Mouse (Mus musculus): ENCODE results near the gene Bsdc1.
"Not testable (repeated sequence)": the region's sequence is repeated elsewhere in the genome, so short reads cannot be mapped to it uniquely, and the experiment has no call there.

Gene Bsdc1

GRCm38 (mm10) chr4:129461183-129461960, at the start of gene Bsdc1:
Bsdc1 (plus strand) TSS chr4:129461581.
- peak; percentile 100 for DNase-seq (ENCODE audit: low read depth)

DNA sequence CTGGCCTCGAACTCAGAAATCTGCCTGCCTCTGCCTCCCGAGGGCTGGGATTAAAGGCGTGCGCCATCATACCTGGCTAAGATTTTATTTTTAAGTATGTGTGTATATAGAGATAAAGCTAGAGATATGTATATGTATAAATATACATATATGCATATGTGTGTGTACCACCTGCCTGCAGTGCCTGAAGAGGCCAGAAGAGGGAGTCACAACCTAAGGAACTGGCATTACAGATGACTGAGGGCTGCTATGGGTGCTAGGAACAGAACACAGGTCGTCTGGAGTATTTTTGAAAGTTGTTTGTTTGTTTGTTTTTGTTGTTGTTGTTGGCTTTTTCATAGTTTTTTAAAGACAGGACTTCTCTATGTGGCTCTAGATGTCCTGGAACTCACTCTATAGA, 45.5 kb upstream of the Bsdc1 start:
- DNase-seq (ENCODE audit: low read depth): no peak

- no peak for DNase-seq (ENCODE audit: low read depth)
These were observed 44.9 kb upstream of the Bsdc1 start for GRCm38 (mm10) chr4:129416478-129416877.

DNA sequence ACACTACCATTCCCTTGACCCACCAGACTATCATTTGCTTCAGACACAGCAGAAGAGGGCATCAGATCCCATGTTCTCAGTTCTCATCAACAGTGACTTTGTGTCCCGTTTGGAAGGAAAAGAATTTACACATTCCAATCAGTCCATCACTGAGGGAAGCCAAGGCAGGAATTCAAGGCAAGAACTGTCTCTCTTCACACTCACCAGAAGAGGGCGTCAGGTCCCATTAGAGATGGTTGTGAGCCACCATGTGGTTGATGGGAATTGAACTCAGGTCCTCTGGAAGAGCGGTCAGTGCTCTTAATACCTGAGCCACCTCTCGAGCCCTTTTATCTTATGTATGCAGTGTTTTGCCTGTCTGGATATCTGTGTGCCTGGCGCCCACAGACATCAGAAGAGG, 43.1 kb upstream of the Bsdc1 start:
- no peak for DNase-seq (ENCODE audit: low read depth)

DNA sequence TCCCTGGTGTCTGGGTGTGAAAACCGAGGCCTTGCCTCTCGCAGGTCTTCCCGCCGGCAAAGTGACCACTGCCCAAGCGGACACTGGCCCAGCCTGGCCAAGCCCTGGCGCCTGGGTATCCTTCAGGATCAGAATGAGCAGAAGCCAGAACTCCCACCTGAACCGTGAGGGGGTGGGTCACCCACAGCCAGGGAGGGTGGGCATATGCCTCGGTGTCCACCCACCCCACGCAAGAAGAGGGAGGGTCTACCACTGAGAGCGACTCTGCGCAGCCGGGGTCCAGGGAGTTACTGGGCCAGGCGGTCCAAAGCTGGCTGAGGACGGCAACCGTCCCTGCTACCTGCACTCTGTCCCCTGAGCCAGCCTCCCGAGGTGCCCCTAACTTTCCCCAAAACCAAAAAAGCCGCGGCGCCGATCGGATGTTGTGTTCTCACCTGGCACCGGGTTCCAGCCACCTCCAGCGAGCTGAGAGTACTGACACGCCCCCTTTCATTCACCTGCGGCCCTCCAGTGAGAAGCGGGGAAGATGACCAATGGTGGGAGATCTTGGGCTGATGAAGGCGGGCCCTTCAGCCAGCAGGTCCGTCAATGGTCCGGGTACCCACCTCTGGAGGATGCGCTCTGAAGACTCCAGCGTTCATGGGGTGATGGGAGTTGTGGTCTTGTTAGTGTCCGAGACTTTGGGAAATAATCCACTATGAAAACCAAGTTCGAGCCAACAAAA, 20.9 kb upstream of the Bsdc1 start, which contains the start of gene Zbtb8b:
TSS of gene Zbtb8b (minus strand) at position 514 of the 724 bp plus-strand sequence.
- no peak for DNase-seq (ENCODE audit: low read depth)

GRCm38 (mm10) chr4:129441145-129441544, 20.2 kb upstream of the Bsdc1 start:
- no peak for DNase-seq (ENCODE audit: low read depth)

DNA sequence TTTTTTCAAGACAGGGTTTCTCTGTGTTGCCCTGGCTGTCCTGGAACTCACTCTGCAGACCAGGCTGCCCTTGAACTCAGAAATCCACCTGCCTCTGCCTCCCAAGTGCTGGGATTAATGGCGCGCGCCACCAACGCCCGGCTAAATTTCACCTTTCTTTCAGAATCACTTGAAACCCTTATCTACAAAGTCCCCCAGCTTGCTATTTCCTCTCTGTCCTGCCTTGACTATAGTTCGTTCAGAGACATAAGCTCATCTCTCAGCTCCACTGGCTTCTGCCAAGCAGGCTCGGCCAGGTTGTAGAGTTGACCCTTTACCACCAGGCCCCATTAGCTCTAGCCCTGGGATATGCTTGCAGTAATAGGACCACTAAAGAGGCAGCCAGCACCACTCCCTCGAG, 14.0 kb upstream of the Bsdc1 start:
- no peak for DNase-seq (ENCODE audit: low read depth)

DNA sequence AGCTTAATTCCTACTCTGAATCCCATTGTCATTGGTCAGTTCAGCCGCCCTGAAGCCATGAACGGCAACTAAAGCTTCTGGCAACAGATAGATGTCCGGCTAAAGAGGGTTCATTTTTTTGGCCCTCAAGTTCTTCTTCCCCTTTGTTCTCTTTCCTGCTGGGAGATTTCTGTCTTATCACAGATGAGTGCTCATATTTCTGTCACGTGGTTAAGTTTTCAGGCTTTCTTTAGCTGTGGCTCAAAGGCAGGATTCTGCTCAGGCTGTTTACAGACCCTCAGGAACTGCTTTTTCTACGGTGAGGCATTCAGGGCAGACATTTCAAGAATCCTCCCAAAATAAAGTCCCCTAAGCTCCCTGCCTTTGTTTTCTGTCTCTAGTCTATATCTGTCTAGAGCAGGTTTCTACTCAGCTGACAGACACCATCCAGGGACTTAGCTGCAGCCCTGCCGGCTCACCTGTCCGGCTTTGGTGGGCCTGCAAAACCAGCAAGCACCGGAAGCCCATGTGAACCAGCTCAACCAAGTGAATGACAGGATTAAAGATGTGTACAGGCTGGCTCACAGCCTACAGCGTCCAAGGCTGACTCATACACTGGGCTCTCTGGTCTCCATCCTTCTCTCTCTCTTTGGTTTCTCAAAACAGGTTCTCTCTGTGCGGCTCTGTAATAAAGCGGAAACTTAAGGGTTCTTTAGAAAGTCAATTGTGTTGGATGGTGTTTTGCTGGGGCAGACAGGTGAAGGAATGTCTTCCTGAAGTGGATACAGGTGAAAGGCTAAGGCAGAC, 13.4 kb upstream of the Bsdc1 start:
- no peak for DNase-seq (ENCODE audit: low read depth)

GRCm38 (mm10) chr4:129448713-129449112, 12.7 kb upstream of the Bsdc1 start:
- DNase-seq (ENCODE audit: low read depth): no peak

GRCm38 (mm10) chr4:129450851-129451250, 10.5 kb upstream of the Bsdc1 start:
- DNase-seq (ENCODE audit: low read depth): peak; percentile 43

DNA sequence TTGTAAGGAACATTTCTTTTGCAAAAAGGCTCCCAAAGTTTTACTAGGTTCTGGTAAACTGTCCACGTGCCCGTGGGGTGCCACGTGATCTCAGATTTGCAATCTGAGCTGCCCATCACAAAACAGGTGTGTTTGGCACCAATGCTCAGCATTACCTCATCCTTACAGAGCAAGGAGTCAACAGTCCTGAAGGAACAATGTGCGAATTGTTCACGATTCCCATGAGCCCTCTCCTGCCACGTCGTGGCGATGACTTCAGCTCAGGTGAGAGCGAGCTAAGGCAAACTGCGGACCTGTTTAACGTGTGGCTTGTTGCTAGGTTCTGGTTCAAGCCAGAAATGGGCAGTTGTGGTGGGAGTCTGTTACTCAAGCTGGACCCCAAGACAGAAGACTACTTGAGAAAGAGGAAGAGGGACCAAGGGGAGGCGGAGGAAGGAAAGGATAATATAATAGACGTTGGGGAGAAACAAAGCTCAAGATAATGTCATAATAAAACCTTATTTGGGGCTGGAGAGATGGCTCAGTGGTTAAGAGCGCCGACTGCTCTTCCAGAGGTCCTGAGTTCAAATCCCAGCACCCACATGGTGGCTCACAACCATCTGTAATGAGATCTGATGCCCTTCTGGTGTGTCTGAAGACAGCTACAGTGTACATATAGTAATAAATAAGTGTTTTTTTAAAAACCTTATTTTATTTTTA, 9.8 kb upstream of the Bsdc1 start:
- no peak for DNase-seq (ENCODE audit: low read depth)

- DNase-seq (ENCODE audit: low read depth): peak; percentile 88
These were observed 6.1 kb upstream of the Bsdc1 start for GRCm38 (mm10) chr4:129455265-129455664.

GRCm38 (mm10) chr4:129456126-129456525, 5.3 kb upstream of the Bsdc1 start:
- DNase-seq (ENCODE audit: low read depth): no peak

GRCm38 (mm10) chr4:129457311-129457710, 4.1 kb upstream of the Bsdc1 start:
- not testable (repeated sequence) for DNase-seq (ENCODE audit: low read depth)

DNA sequence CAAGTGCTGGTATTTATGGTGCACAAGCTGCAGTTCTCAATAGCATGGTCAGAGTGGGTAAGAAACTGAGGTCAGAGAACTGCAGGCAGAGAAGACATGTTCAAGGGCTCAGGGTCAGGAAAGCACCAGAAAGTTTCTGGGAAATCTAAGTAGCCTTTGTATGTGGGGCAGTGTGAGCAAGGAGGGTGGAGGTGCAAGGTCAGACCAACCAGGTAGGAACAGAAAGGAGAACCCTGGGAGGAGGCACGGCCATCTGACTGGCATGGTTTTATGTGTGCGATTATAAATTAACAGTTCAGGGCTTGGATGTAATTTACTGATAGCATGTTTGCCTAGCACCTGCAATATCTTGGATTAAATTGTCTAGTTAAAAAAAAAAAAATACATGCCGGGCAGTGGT, 1.7 kb upstream of the Bsdc1 start:
- no peak for DNase-seq (ENCODE audit: low read depth)

GRCm38 (mm10) chr4:129460827-129461182, 576 bp upstream of the Bsdc1 start:
- no peak for DNase-seq (ENCODE audit: low read depth)

DNA sequence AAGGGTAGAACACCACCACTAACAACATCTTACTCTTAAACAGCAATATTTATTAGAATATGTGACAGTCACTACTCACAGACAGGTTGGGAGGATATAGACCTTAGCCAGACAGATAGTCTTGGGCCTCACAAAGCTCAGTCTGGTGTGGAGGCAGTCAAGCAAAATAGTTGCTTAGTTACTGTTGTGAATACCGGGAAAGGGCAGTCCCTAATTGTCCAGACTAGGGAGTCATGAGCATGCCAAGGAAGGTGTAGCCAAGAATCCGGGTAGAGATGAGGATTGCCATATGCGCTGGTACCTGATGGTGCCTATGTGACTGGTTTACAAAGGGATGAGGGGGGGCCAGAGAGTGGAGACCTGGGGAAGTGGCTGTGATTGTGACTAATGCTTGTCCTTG, 737 bp downstream of the Bsdc1 start:
- no peak for DNase-seq (ENCODE audit: low read depth)

DNA sequence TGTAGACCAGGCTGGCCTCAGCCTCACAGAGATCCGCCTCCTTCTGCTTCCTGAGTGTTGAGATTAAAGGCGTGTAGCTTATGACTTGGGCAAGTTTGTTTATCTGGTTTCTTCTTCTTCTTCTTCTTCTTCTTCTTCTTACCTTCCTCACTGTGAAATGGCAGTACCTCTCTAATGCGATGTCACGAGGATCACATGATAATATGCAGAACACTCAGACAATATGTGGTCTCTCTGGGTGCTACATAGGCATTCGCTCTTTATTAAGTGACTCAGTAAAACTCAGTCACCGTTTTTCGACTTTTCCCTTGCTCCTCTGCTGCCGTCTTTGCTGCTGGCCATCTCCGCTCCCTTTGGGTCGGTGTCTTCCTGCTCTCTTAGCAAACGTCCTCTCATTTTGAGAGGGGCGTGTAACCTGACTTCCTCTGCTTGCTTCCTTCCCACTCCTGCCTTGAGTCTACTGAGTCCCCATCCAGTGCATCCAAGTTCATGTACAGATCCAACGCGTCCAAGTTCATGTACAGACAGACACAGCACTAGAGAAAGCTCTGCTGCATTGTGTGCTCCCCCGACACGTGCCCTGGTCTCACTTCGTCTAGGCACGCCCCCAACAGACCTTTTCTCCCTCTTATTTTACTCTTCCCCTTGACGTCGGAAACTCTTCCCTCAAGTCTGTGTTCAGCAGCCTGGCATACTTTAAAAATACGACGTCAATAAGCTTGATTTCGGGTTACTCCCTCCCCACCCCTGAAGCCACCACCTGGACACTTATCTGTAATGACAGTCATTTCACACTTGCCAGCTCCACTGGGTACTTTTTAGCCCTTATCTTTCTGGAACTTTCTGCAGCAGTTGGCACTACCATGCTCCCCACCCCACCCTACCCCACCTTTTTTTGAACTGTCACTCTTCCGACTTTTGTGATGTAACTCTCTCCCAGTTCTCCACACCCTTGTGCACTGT, 2.0 kb downstream of the Bsdc1 start:
- no peak for DNase-seq (ENCODE audit: low read depth)

DNA sequence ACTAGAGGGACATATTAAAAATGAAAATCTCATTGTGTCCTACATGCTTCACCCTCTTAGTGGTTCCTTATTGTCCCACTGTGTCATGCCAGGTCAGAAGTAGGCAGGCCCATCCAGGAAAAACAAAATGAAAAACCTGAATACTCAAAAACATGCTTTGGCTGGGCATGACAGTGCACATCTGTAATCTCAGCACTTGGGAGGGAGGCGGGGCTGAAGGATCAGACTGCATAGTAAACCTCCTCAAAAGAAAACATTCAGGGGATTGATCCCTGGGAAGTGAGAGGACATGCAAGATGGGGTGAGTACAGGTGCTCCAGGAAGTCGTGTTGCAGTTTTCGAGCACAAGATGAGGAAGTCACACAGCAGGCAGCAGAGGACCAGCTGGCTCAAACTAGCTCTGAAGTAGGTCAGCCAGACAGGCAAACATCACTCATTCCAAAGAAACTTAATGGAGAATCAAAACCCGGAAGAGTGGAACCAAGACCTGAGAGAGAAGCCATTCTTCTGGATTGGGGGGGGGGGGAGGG, 3.0 kb downstream of the Bsdc1 start:
- no peak for DNase-seq (ENCODE audit: low read depth)

- DNase-seq (ENCODE audit: low read depth): no peak
These were observed 14.7 kb downstream of the Bsdc1 start for GRCm38 (mm10) chr4:129476047-129476446.

GRCm38 (mm10) chr4:129479863-129480262, 18.5 kb downstream of the Bsdc1 start:
- no peak for DNase-seq (ENCODE audit: low read depth)
